Mouse (Mus musculus) thymus, adult 2 months (tissue): ENCODE measurements at regions not wholly inside any gene's neighbourhood (a gene's known extent, or its start where the extent isn't known, plus 50 kb on each side); places are given as distances from the start of the nearest gene placed in this dataset.

Source experiments
- DNase-seq: peaks from one replicate; pipeline ENCODE4 v3.0.0; 2021
- H3K27ac ChIP-seq: fragments of 200-500 bp; 2 replicates; pipeline ENCODE4 v1.5.1; 2012; ENCODE audit warnings: low read length, control low read depth; ENCODE audit not compliant: control insufficient read depth, insufficient read depth
- H3K27me3 ChIP-seq: fragments of 200-500 bp; 2 replicates; pipeline ENCODE4 v1.6.1; 2012; ENCODE audit warnings: mild to moderate bottlenecking, low read length, moderate library complexity, mixed read lengths; ENCODE audit not compliant: control insufficient read depth, insufficient read depth
- H3K36me3 ChIP-seq: fragments of 200-500 bp; 2 replicates; pipeline ENCODE4 v1.6.1; 2012; ENCODE audit warnings: mild to moderate bottlenecking, low read length, moderate library complexity; ENCODE audit not compliant: control insufficient read depth, insufficient read depth
- H3K4me1 ChIP-seq: fragments of 200-500 bp; replicated peaks from 2 replicates; pipeline ENCODE4 v1.6.1; 2012; ENCODE audit warnings: low read length; ENCODE audit not compliant: control insufficient read depth, insufficient read depth
- H3K4me3 ChIP-seq: fragments of 200-500 bp; 2 replicates; pipeline ENCODE4 v1.5.1; 2012; ENCODE audit warnings: mild to moderate bottlenecking, low read length, control low read depth, moderate library complexity; ENCODE audit not compliant: control insufficient read depth, insufficient read depth
- CTCF ChIP-seq: fragments of 200-500 bp; IDR thresholded peaks from 2 replicates; pipeline ENCODE4 v1.5.1; 2012; ENCODE audit warnings: mild to moderate bottlenecking, control low read depth, low read length, moderate library complexity, borderline replicate concordance; ENCODE audit not compliant: control insufficient read depth, poor library complexity, insufficient read depth; ENCODE audit errors: extremely low read depth
- POLR2A ChIP-seq: fragments of 200-500 bp; IDR thresholded peaks from 2 replicates; pipeline ENCODE4 v1.6.1; 2012; ENCODE audit warnings: mild to moderate bottlenecking, low read length, control low read depth, moderate library complexity; ENCODE audit not compliant: control insufficient read depth, poor library complexity, insufficient read depth; ENCODE audit errors: extremely low read depth
- WGBS: fragments of 180-500 bp; shearing (Covaris S2); methylation state at CpG from one replicate; pipeline ENCODE4 v1.1.7; 2018; 5-methylcytosine and 5-hydroxymethylcytosine counted together

DNA sequence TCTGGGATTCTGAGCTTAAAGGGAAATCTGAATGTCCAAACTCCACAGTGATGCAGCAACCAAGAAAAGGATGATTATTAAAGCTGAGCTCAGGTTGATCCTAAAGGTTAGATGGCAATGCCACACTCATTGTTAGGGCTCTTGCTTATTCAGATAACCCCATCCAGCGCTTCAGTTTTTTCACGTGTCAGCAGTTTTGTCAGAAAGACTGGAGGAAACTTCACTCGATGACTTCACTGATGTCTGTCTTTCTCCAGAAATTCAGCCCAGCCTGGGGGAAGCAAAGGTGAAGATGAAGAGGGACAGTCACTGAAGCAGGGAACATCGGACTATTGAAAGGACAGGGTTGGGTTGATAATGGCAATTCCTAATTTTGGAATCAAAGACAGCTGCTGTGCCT is 91.4 kb downstream of the Ccdc71l start:
- Histone ChIP-seq H3K36me3 (no peaks in the 10 kb centered on the region), H3K4me3 (no peak overlapping the region), H3K27ac (no peak overlapping the region), H3K4me1 (no peaks in the 10 kb centered on the region), H3K27me3 (no peaks in the 10 kb centered on the region)
- no peak for DNase-seq
- 95% methylated on average over 4 of the region's 4 CpGs for WGBS
- TF ChIP-seq POLR2A = no peak
- TF ChIP-seq CTCF = no peak

DNA sequence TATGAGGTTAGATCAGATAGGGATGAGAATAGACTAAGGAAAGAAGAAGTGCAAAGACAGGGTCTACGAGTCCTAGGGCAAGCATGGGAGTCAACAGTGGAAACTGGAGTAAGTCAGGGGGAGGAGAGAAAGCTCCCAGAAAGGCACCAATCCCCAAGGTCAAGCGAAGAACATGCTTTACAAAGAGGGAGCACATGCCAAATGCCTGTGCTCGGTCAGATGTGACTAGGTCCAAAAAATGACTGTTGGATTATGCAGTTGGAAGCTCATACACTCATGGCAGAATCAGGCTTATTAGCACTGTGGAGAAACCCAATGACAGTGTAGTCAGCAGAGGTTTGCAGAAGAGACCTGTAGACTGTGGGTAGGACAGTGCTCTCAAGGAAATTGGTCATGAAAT is 100.9 kb downstream of the Ccdc71l start:
- WGBS = 95% methylated on average over 3 of the region's 3 CpGs
- no peak for TF ChIP-seq POLR2A
- no peak for TF ChIP-seq CTCF
- Histone ChIP-seq H3K27ac (no peak overlapping the region), H3K4me3 (no peak overlapping the region), H3K27me3 (no peaks in the 10 kb centered on the region), H3K4me1 (peaks cover 13% of the 10 kb centered on the region), H3K36me3 (no peaks in the 10 kb centered on the region)
- DNase-seq = no peak

DNA sequence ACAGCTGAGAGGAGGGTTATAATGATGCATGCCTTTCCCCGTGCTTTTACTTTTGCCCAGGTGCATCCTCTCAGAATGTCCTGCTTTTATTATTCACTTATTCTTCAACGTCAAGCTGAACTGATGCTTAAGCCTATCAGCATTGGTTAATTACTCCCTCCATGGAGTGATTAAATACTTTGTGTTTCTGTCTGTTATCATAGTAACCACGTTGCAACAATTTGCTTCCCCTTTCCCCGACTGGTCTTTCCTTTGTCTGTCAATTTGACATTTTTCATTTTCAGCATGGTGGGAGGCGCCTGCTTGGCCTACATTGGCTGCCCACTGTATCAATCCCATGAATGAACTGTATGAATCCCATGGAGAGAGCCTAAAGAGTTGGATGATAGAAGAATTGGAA is 101.8 kb downstream of the Ccdc71l start:
- no peak for DNase-seq
- 37% methylated on average over 5 of the region's 5 CpGs for WGBS
- Histone ChIP-seq H3K4me1 (peaks cover 13% of the 10 kb centered on the region), H3K36me3 (no peaks in the 10 kb centered on the region), H3K27me3 (no peaks in the 10 kb centered on the region), H3K27ac (peak overlapping the region; percentile 54), H3K4me3 (no peak overlapping the region)
- no peak for TF ChIP-seq CTCF
- no peak for TF ChIP-seq POLR2A

DNA sequence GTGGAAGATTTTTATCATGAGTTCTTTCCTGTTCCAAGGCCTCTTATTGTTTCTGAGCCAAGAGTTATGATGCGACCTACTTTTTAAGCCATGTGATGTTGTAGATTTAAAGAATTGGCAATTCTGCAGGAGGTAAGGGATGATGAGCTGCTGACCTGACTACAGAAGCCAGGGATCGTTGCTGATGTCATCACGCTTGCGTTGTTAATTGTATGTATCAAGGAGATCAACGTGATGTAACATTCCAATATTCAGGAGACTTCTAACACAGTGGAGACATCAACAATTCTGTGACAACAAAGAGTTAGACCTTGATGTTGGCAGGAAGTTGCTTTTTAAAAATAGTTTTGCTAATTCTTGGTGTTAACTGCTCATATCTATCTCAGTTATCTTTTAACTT is 102.5 kb downstream of the Ccdc71l start:
- TF ChIP-seq POLR2A (no peak), CTCF (no peak)

DNA sequence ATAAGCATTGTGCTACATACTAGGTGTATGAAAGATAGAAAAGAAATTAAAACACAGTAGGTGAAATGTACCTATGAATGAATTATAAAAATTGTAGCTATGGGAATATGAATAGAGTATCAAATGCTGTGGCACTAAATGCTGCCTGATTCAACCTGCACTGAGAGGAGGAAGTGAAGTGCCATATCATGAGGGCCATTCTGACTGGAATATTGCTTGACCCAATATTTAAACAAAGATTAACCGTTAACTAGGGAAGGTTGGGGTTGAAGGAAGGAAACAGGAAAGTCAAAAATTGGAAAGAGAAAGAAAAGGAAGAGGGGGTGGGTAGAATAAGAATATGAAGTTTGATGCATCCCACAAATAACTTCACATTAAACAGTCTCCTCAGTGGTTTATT is 103.8 kb downstream of the Ccdc71l start:
- TF ChIP-seq POLR2A (no peak), CTCF (no peak)
- DNase-seq = no peak

More for the DNA sequence above, 102.5 kb downstream of the Ccdc71l start:
- Histone ChIP-seq H3K4me1 (peaks cover 13% of the 10 kb centered on the region), H3K27me3 (no peaks in the 10 kb centered on the region), H3K27ac (peak overlapping the region; percentile 62), H3K36me3 (no peaks in the 10 kb centered on the region), H3K4me3 (no peak overlapping the region)
- no peak for DNase-seq
- WGBS = 61% methylated on average over 5 of the region's 5 CpGs

DNA sequence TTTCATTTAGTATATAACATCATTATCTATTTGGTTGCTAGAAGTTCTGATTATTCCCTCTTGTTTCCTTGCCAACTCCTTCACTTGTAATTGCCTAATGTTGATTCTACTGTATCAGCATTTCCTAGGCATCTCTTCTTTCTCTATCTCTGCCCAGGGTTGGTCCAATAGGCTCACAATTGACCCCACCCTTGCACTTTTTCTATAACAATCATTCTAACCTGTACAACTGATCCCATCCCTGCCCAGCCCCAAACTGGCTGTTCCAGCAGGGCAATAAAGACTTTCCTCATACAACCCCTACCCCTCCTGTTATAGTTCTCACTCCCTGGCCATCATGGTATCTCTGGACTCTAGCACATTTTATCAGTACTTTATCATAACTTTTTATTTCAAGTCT is 104.3 kb downstream of the Ccdc71l start:
- DNase-seq = no peak

More for the DNA sequence above, 103.8 kb downstream of the Ccdc71l start:
- Histone ChIP-seq H3K4me3 (no peak overlapping the region), H3K27ac (no peak overlapping the region), H3K27me3 (no peaks in the 10 kb centered on the region), H3K4me1 (peaks cover 13% of the 10 kb centered on the region), H3K36me3 (no peaks in the 10 kb centered on the region)
- 90% methylated on average over 1 of the region's 1 CpGs for WGBS

DNA sequence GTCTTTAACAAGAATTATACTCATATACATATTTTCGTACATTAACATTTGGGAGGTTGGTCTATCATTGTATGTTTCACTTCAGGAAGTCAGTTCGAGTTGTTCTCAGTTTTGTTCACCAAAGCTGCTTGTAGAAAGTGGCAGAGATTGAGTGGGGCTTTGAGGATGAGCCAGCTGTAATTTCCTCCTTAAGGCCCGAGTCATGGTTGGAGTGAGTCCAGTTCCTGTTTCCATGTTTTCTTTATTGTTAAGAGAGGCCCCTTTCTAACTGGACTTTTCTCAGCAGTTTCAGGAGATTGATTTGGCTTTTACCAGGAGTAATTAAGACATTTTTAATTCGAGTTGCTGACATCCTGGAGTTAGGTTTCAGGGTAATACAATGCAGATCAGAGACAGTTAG is 107.7 kb downstream of the Ccdc71l start:
- H3K27ac ChIP-seq = no peak overlapping the region
- H3K36me3 ChIP-seq = no peaks in the 10 kb centered on the region
- H3K27me3 ChIP-seq = no peaks in the 10 kb centered on the region
- TF ChIP-seq CTCF = no peak
- TF ChIP-seq POLR2A = no peak
- no peak overlapping the region for H3K4me3 ChIP-seq
- no peak for DNase-seq
- 40% methylated on average over 4 of the region's 4 CpGs for WGBS
- peaks cover 5% of the 10 kb centered on the region for H3K4me1 ChIP-seq

More for the DNA sequence above, 104.3 kb downstream of the Ccdc71l start:
- TF ChIP-seq CTCF = no peak
- no peak for TF ChIP-seq POLR2A
- H3K27me3 ChIP-seq = no peaks in the 10 kb centered on the region
- peaks cover 13% of the 10 kb centered on the region for H3K4me1 ChIP-seq
- H3K27ac ChIP-seq = no peak overlapping the region
- no peak overlapping the region for H3K4me3 ChIP-seq
- H3K36me3 ChIP-seq = no peaks in the 10 kb centered on the region
